In the genomic region with DNA sequence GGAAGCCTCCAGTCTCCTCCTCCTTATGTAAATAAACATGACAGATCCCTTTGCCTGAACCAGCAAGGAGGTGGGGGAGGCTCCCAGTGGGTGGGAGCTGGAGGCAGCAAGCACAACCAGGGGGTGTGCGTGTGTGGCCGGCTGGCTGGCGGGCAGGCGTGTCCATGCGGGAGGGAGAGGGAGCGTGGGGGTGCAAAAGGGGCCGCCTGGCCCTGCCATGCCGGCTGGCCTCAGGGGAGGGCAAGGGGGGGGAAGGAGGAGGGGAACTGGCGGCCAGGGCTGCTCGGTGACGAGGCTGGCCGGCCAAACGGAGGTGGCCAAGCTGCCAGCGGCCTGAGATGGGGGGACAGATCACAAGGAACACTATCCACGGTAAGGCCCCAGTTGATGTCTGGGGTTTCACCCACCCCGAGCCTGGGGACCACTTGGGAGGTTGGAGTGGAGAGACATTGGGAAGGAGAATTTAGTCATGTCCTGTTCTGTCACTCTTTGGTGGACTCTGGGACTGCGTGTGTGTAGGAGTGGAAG, we compare ENCODE assay signal across 8 mouse cellular contexts. TPM values are rescaled to one million over a fixed set of nuclear protein-coding genes. Genes with fewer than 3 reads are reported as not detected.
DNase-seq lines count a peak whose midpoint lies in the region; ATAC-seq and TF ChIP-seq lines count a peak whose summit lies in the region.

No protein-coding gene starts in this region.

- no peaks in the 10 kb centered on the region for H3K27me3 ChIP-seq in embryonic facial prominence, embryonic 11.5 days (ENCODE audit: control insufficient read depth, insufficient read depth, low read length)
- no peaks in the 10 kb centered on the region for H3K27me3 ChIP-seq in limb, embryonic 13.5 days
- H3K27me3 ChIP-seq in midbrain, embryonic 14.5 days (ENCODE audit: control insufficient read depth, insufficient read depth, low read length): no peaks in the 10 kb centered on the region
- H3K27me3 ChIP-seq in stomach, postnatal 0 days (ENCODE audit: control insufficient read depth, insufficient read depth, low read length): no peaks in the 10 kb centered on the region

- TF ChIP-seq CTCF in stomach, postnatal 0 days (IDR thresholded peaks at IDR 0.05; ENCODE audit: low read depth): peak; percentile 19

- peaks cover 7% of the 10 kb centered on the region for H3K4me1 ChIP-seq in embryonic facial prominence, embryonic 11.5 days (ENCODE audit: control insufficient read depth, insufficient read depth, low read length)
- H3K4me1 ChIP-seq in limb, embryonic 13.5 days: peaks cover 12% of the 10 kb centered on the region
- H3K4me1 ChIP-seq in midbrain, embryonic 14.5 days (ENCODE audit: control insufficient read depth, insufficient read depth, low read length): peaks cover 13% of the 10 kb centered on the region
- no peaks in the 10 kb centered on the region for H3K4me1 ChIP-seq in stomach, postnatal 0 days (replicated peaks; ENCODE audit: control insufficient read depth, insufficient read depth)

- H3K4me2 ChIP-seq in embryonic facial prominence, embryonic 11.5 days (ENCODE audit: low read depth, low read length): peak overlapping the region; percentile 38
- peak overlapping the region; percentile 56 for H3K4me2 ChIP-seq in limb, embryonic 13.5 days (replicated peaks)
- H3K4me2 ChIP-seq in midbrain, embryonic 14.5 days (ENCODE audit: low read length): peak overlapping the region; percentile 51
- peak overlapping the region; percentile 57 for H3K4me2 ChIP-seq in stomach, postnatal 0 days (replicated peaks; ENCODE audit: low read depth)

- peak overlapping the region; percentile 33; the same call in 1 of the 2 replicates for H3K9ac ChIP-seq in embryonic facial prominence, embryonic 11.5 days (replicated peaks; ENCODE audit: low read length)
- H3K9ac ChIP-seq in limb, embryonic 13.5 days: peak overlapping the region; percentile 35; the same call in 1 of the 2 replicates
- H3K9ac ChIP-seq in midbrain, embryonic 14.5 days (replicated peaks; ENCODE audit: low read length): peak overlapping the region; percentile 36; the same call in 1 of the 2 replicates
- H3K9ac ChIP-seq in stomach, postnatal 0 days (ENCODE audit: low read length): 0 out of 2 replicates have a peak overlapping the region, but pooled peaks have one; percentile 31

- 0 out of 2 replicates have a peak overlapping the region, but pooled peaks have one; percentile 3 for H3K27ac ChIP-seq in embryonic facial prominence, embryonic 11.5 days (replicated peaks; ENCODE audit: low read depth, low read length)
- no peak overlapping the region; the same call in 1 of the 2 replicates for H3K27ac ChIP-seq in limb, embryonic 13.5 days
- H3K27ac ChIP-seq in midbrain, embryonic 14.5 days (replicated peaks; ENCODE audit: low read depth, low read length): no peak overlapping the region
- peak overlapping the region; percentile 73 for H3K27ac ChIP-seq in stomach, postnatal 0 days (replicated peaks)

- DNase-seq in adrenal gland, postnatal 4 days (ENCODE audit: low spot score in 2 of 2): peak; percentile 28 to 57
- DNase-seq in embryonic facial prominence, embryonic 11.5 days (ENCODE audit: low spot score): peak; percentile 42
- DNase-seq in heart, adult 18-20 months: peak; percentile 56 to 83
- peak; percentile 43 for DNase-seq in kidney, adult 11 months
- DNase-seq in midbrain, embryonic 14.5 days: peak; percentile 62
- peak; percentile 67 for DNase-seq in stomach, postnatal 0 days (ENCODE audit: low spot score)
- DNase-seq in thymus, postnatal 36 days: no peak

- H3K9me3 ChIP-seq in embryonic facial prominence, embryonic 11.5 days (replicated peaks; ENCODE audit: control insufficient read depth, low read length): no peaks in the 10 kb centered on the region
- no peaks in the 10 kb centered on the region for H3K9me3 ChIP-seq in limb, embryonic 13.5 days
- no peaks in the 10 kb centered on the region for H3K9me3 ChIP-seq in midbrain, embryonic 14.5 days (ENCODE audit: control insufficient read depth, low read length)
- no peaks in the 10 kb centered on the region for H3K9me3 ChIP-seq in stomach, postnatal 0 days (ENCODE audit: control insufficient read depth, low read length)

- 6% methylated on average over 17 of the region's 17 CpGs for WGBS in embryonic facial prominence, embryonic 11.5 days
- WGBS in limb, embryonic 13.5 days: 5% methylated on average over 17 of the region's 17 CpGs
- 5% methylated on average over 16 of the region's 17 CpGs for WGBS in midbrain, embryonic 14.5 days
- 5% methylated on average over 15 of the region's 17 CpGs for WGBS in stomach, postnatal 0 days

- TF ChIP-seq EP300 in stomach, postnatal 0 days (optimal IDR thresholded peaks at IDR 0.05): no peak

- 0 out of 2 replicates have a peak overlapping the region, but pooled peaks have one; percentile 15 for H3K4me3 ChIP-seq in embryonic facial prominence, embryonic 11.5 days (ENCODE audit: low read depth, low read length)
- peak overlapping the region; percentile 14 for H3K4me3 ChIP-seq in limb, embryonic 13.5 days
- 0 out of 2 replicates have a peak overlapping the region, but pooled peaks have one; percentile 5 for H3K4me3 ChIP-seq in midbrain, embryonic 14.5 days (replicated peaks; ENCODE audit: low read depth, low read length)
- H3K4me3 ChIP-seq in stomach, postnatal 0 days (ENCODE audit: low read depth, low read length): peak overlapping the region; percentile 30

- peak; percentile 61 for ATAC-seq in embryonic facial prominence, embryonic 11.5 days (replicated peaks; ENCODE audit: insufficient number of reproducible peaks, low FRiP score, low TSS enrichment, low read depth)
- peak; percentile 74 for ATAC-seq in limb, embryonic 13.5 days (ENCODE audit: low FRiP score, low read depth)
- ATAC-seq in midbrain, embryonic 14.5 days (ENCODE audit: low FRiP score, low TSS enrichment): peak; percentile 58; the same call in 1 of the 2 replicates
- peak; percentile 79 for ATAC-seq in stomach, postnatal 0 days (ENCODE audit: low FRiP score, low TSS enrichment)

- no peaks in the 10 kb centered on the region for H3K36me3 ChIP-seq in embryonic facial prominence, embryonic 11.5 days (replicated peaks; ENCODE audit: control insufficient read depth, insufficient read depth, low read depth, low read length)
- H3K36me3 ChIP-seq in limb, embryonic 13.5 days: no peaks in the 10 kb centered on the region
- H3K36me3 ChIP-seq in midbrain, embryonic 14.5 days (ENCODE audit: control insufficient read depth, insufficient read depth, low read length): no peaks in the 10 kb centered on the region
- no peaks in the 10 kb centered on the region for H3K36me3 ChIP-seq in stomach, postnatal 0 days (ENCODE audit: control insufficient read depth, insufficient read depth, low read length)

RNA-seq across cellular contexts. Expression of gene Neurl1a, which starts 50.2 kb away (rescaled TPM):
- 10 to 100 TPM; 24.8 to 27.3 TPM for total RNA-seq in adrenal gland, postnatal 4 days (2021)
- polyA plus RNA-seq in embryonic facial prominence, embryonic 11.5 days (2014; fragmentation: Nextera tagmentation; extraction: Ambion mirVana): 2.9 and 3.2 TPM in 2 replicates
- 1 to 10 TPM; 1.9 TPM for total RNA-seq in heart, adult 18-20 months (2021)
- 7.9 and 8.2 TPM in 2 replicates for polyA plus RNA-seq in limb, embryonic 13.5 days (2015; fragmentation: Nextera tagmentation; extraction: Ambion mirVana)
- polyA plus RNA-seq in midbrain, embryonic 14.5 days (2014; fragmentation: Nextera tagmentation; extraction: Ambion mirVana): 9.6 and 11.4 TPM in 2 replicates
- 3.9 TPM in 2 replicates for polyA plus RNA-seq in stomach, postnatal 0 days (2015; fragmentation: Nextera tagmentation; extraction: Ambion mirVana)

Comparison
In these comparisons a context has a peak if more than half of its experiments do, and no peak if none do; other contexts are left out.
1. DNase-seq: peak in adrenal gland, postnatal 4 days (2 of 2), embryonic facial prominence, embryonic 11.5 days (single experiment), heart, adult 18-20 months (2 of 2), kidney, adult 11 months (single experiment), midbrain, embryonic 14.5 days (single experiment) and stomach, postnatal 0 days (single experiment); none in thymus, postnatal 36 days (0 of 2).
2. H3K27ac ChIP-seq: peak in embryonic facial prominence, embryonic 11.5 days (single experiment) and stomach, postnatal 0 days (single experiment); none in limb, embryonic 13.5 days (single experiment) and midbrain, embryonic 14.5 days (single experiment).
3. Peak in every context shown above with its lines, with median percentiles within 50 percentile points of each other: ATAC-seq, H3K4me2 ChIP-seq, H3K4me3 ChIP-seq and H3K9ac ChIP-seq.